Mouse (Mus musculus) C3H10T1/2 (cell line): ENCODE data around the gene Mup7. TPM values are rescaled to one million over a fixed set of nuclear protein-coding genes. Genes with fewer than 3 reads are reported as not detected.

Experiments used
- polyA plus RNA-seq, 2 experiments: library from polyadenylated mRNA; unstranded; fragments of >200 nt; fragmentation: generic; extraction: Trizol; gene quantifications; one replicate each; pipeline ENCODE4 v1.2.1; 2012; ENCODE audit warnings: missing spikeins in 2 of 2

The Mup7 gene
- not detected for polyA plus RNA-seq

DNA sequence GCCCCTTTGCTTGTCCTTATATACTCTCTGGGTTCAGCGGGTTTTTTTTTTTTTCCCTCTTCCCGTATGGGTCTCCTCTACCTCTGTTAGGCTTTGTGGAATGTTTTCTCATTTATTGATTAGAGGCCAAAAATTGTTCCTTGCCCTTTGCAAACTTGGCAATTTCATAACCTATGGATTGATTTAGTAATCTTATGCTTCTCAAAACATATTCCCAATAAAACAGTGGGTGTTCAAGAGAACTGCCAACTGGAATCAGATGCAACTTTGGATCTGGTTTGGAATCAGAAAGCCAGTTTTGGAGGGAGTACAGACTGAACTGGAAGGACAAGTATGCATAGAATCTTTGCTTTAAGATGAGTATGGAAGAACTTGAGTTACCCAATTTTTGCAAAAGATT is at the start of gene Mup7:
Mup7 (minus strand) TSS at position 101 of the 400 bp plus-strand sequence.

Other genes with a start within 250 kb of the Mup7 start
- gene Slc46a2, start 155.4 kb downstream of the Mup7 start, polyA plus RNA-seq: under 1 TPM in 1 of 2 experiments, not detected in 1; 0.01 TPM
- gene Mup4, start 109.8 kb downstream of the Mup7 start, polyA plus RNA-seq: not detected
- not detected for gene Mup6, start 106.2 kb downstream of the Mup7 start, polyA plus RNA-seq
- not detected for gene Mup2, start 83.8 kb upstream of the Mup7 start, polyA plus RNA-seq
- gene Mup8, start 152.1 kb upstream of the Mup7 start, polyA plus RNA-seq: not detected